Comparison of ENCODE assay signal across 9 mouse cellular contexts in genomic region chr15:59194421-59194820, GRCm38 (mm10).
DNase-seq lines count a peak whose midpoint lies in the region; ATAC-seq and TF ChIP-seq lines count a peak whose summit lies in the region.
"Had no signal": no experiment of that assay in that cellular context is flagged by ENCODE, and none has a peak within 500 bp of the region (broad histone marks: within the 10 kb centered on the region; RNA-seq: fewer than 3 reads in every experiment).

No protein-coding gene starts in this region.

- H3K27ac ChIP-seq in heart, embryonic 12.5 days (ENCODE audit: poor library complexity, severe bottlenecking) = no peak overlapping the region
- H3K27ac ChIP-seq in cerebellum, adult 2 months (ENCODE audit: insufficient read depth, low read length) = no peak overlapping the region
- H3K27ac ChIP-seq in heart, adult 2 months = peak overlapping the region; percentile 62
- H3K27ac ChIP-seq: lung, embryonic 15.5 days had no signal

- TF ChIP-seq CTCF in cerebellum, adult 2 months (IDR thresholded peaks at IDR 0.05; ENCODE audit: borderline replicate concordance, insufficient read depth, low read depth, low read length) = peak; percentile 52
- TF ChIP-seq CTCF in heart, adult 2 months (IDR thresholded peaks at IDR 0.05) = peak; percentile 56

- 59% methylated on average over 10 of the region's 10 CpGs for WGBS in heart, embryonic 12.5 days
- 2% methylated on average over 10 of the region's 10 CpGs for WGBS in cerebellum, adult 2 months
- 34% methylated on average over 10 of the region's 10 CpGs for WGBS in heart, adult 2 months

- no peak overlapping the region for H3K4me2 ChIP-seq in heart, embryonic 12.5 days
- H3K4me2 ChIP-seq: lung, embryonic 15.5 days had no signal

- no peaks in the 10 kb centered on the region for H3K79me2 ChIP-seq in heart, adult 2 months (replicated peaks; ENCODE audit: control insufficient read depth, insufficient read depth, low read length)

- peak; percentile 74 to 89 for DNase-seq in heart, adult 18-20 months
- peak; percentile 98 to 100 for DNase-seq in cerebellum, adult 2 months
- peak; percentile 71 to 86 for DNase-seq in heart, adult 2 months
- DNase-seq in kidney, adult 9 months = peak; percentile 75
- DNase-seq in lung, postnatal 25 days (ENCODE audit: low spot score) = peak; percentile 35
- no peak for DNase-seq in thymus, postnatal 10 days (ENCODE audit: low spot score in 2 of 2)
- no peak for DNase-seq in urinary bladder, adult 18-20 months (ENCODE audit: low spot score in 2 of 2)

- no peaks in the 10 kb centered on the region for H3K36me3 ChIP-seq in heart, embryonic 12.5 days
- peaks cover 4% of the 10 kb centered on the region for H3K36me3 ChIP-seq in heart, adult 2 months (ENCODE audit: control insufficient read depth, insufficient read depth, low read length)
- H3K36me3 ChIP-seq: lung, embryonic 15.5 days had no signal

- no peak for TF ChIP-seq EP300 in heart, adult 2 months (IDR thresholded peaks at IDR 0.05; ENCODE audit: insufficient read depth, low read depth, low read length)

- intact Hi-C loops in heart, adult 2 months (cut with DNase I) = loop anchor here (2.0 kb wide), 1 partner anchor 22 kb away; no protein-coding TSS in a partner anchor

- H3K9ac ChIP-seq in heart, embryonic 12.5 days = no peak overlapping the region
- H3K9ac ChIP-seq in heart, adult 2 months (ENCODE audit: low read depth, low read length) = no peak overlapping the region
- H3K9ac ChIP-seq: lung, embryonic 15.5 days had no signal

- peaks cover 45% of the 10 kb centered on the region for H3K4me1 ChIP-seq in heart, embryonic 12.5 days (replicated peaks)
- H3K4me1 ChIP-seq in cerebellum, adult 2 months (ENCODE audit: control insufficient read depth, insufficient read depth, low read length) = peaks cover 12% of the 10 kb centered on the region
- peaks cover 23% of the 10 kb centered on the region for H3K4me1 ChIP-seq in heart, adult 2 months (ENCODE audit: control insufficient read depth, insufficient read depth, low read length)

- no peak overlapping the region for H3K4me3 ChIP-seq in heart, embryonic 12.5 days
- H3K4me3 ChIP-seq in cerebellum, adult 2 months (replicated peaks; ENCODE audit: insufficient read depth, low read depth, low read length) = no peak overlapping the region
- no peak overlapping the region for H3K4me3 ChIP-seq in heart, adult 2 months
- H3K4me3 ChIP-seq: lung, embryonic 15.5 days had no signal

- H3K9me3 ChIP-seq in heart, embryonic 12.5 days (replicated peaks) = no peaks in the 10 kb centered on the region
- H3K9me3 ChIP-seq: lung, embryonic 15.5 days had no signal

- ATAC-seq in heart, embryonic 12.5 days (ENCODE audit: insufficient number of reproducible peaks, low FRiP score) = no peak

- TF ChIP-seq POLR2A in cerebellum, adult 2 months (IDR thresholded peaks at IDR 0.05; ENCODE audit: borderline replicate concordance, insufficient read depth, low read length) = no peak
- no peak for TF ChIP-seq POLR2A in heart, adult 2 months (IDR thresholded peaks at IDR 0.05; ENCODE audit: insufficient read depth, low read depth, low read length)

- no peaks in the 10 kb centered on the region for H3K27me3 ChIP-seq in heart, embryonic 12.5 days (replicated peaks)
- no peaks in the 10 kb centered on the region for H3K27me3 ChIP-seq in cerebellum, adult 2 months (ENCODE audit: control insufficient read depth, insufficient read depth, low read length)
- H3K27me3 ChIP-seq in heart, adult 2 months (ENCODE audit: control insufficient read depth, insufficient read depth, low read length) = no peaks in the 10 kb centered on the region
- H3K27me3 ChIP-seq: lung, embryonic 15.5 days had no signal

Comparison
In these comparisons a context has a peak if more than half of its experiments do, and no peak if none do; other contexts are left out.
1. DNase-seq: peak in heart, adult 18-20 months (2 of 2), cerebellum, adult 2 months (2 of 2), heart, adult 2 months (2 of 2), kidney, adult 9 months (single experiment) and lung, postnatal 25 days (single experiment); none in thymus, postnatal 10 days (0 of 2) and urinary bladder, adult 18-20 months (0 of 2).